Mouse (Mus musculus): ENCODE data around the gene Col23a1. TPM values are rescaled to one million over a fixed set of nuclear protein-coding genes. Genes with fewer than 3 reads are reported as not detected.

Gene Col23a1
- polyA plus RNA-seq, 1 experiment from 2014 or later = 10.7 TPM

DNA sequence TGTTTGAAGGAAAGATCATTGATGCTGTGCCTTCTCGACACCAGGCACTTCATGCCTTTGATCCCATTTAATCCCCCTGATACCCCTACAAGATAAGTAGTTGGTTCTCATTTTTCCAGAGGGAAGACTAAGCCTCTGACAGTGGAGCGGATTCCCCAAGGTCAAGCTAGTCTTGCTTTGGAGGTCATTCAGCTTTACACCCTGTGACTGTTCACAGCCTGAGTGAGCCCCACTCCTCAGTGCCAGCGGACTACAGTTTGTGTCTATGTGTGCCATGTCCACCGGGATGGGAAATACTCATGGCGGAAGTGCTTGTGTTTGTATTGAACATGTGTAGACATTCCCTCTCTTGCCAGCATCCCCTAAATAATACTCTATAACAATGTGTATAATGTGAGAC lies 74.6 kb downstream of the Col23a1 start:
- 94% methylated on average over 5 of the region's 5 CpGs for WGBS
- ATAC-seq (ENCODE audit: low FRiP score) (no peak), DNase-seq (ENCODE audit: low spot score) (no peak)
- Histone ChIP-seq H3K4me3 (replicated peaks; ENCODE audit: low read length) (no peak overlapping the region), H3K27me3 (ENCODE audit: control insufficient read depth, insufficient read depth, low read length) (no peaks in the 10 kb centered on the region), H3K4me1 (replicated peaks; ENCODE audit: control insufficient read depth, insufficient read depth, low read length) (no peaks in the 10 kb centered on the region), H3K9me3 (ENCODE audit: control insufficient read depth, low read length) (no peaks in the 10 kb centered on the region), H3K36me3 (replicated peaks; ENCODE audit: control insufficient read depth, insufficient read depth) (no peaks in the 10 kb centered on the region), H3K9ac (no peak overlapping the region), H3K4me2 (replicated peaks) (no peak overlapping the region), H3K27ac (no peak overlapping the region)

DNA sequence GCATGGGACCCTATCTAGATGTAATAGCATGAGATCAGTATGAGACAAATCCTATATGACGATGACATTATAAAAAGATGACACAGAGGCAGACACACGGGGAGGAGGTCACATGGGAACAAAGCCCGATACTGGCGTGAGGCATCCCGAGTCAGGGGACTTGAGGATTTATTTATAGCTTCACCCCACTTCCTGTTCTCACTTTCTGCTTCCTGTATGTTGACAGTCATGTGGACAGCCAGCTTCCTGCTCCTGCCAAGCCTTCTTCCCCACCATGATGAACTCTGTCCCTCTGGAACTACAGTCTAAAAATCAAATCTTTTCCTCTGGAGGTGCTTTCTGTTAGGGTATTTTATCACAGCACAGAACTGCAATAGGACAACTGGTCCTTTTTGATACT lies 77.6 kb downstream of the Col23a1 start:
- DNase-seq (ENCODE audit: low spot score) = no peak
- Histone ChIP-seq H3K36me3 (replicated peaks; ENCODE audit: control insufficient read depth, insufficient read depth) (no peaks in the 10 kb centered on the region), H3K9ac (no peak overlapping the region), H3K4me3 (replicated peaks; ENCODE audit: low read length) (no peak overlapping the region), H3K27me3 (ENCODE audit: control insufficient read depth, insufficient read depth, low read length) (no peaks in the 10 kb centered on the region), H3K4me1 (replicated peaks; ENCODE audit: control insufficient read depth, insufficient read depth, low read length) (no peaks in the 10 kb centered on the region), H3K9me3 (ENCODE audit: control insufficient read depth, low read length) (no peaks in the 10 kb centered on the region), H3K27ac (no peak overlapping the region), H3K4me2 (replicated peaks) (no peak overlapping the region)
- no peak for ATAC-seq (ENCODE audit: low FRiP score)
- 91% methylated on average over 5 of the region's 5 CpGs for WGBS

- H3K4me2 ChIP-seq (replicated peaks) = no peak overlapping the region
- no peaks in the 10 kb centered on the region for H3K27me3 ChIP-seq (ENCODE audit: control insufficient read depth, insufficient read depth, low read length)
- no peaks in the 10 kb centered on the region for H3K36me3 ChIP-seq (replicated peaks; ENCODE audit: control insufficient read depth, insufficient read depth)
- DNase-seq (ENCODE audit: low spot score) (no peak), ATAC-seq (ENCODE audit: low FRiP score) (no peak)
- 83% methylated on average over 4 of the region's 4 CpGs for WGBS
- no peak overlapping the region for H3K27ac ChIP-seq
- H3K4me1 ChIP-seq (replicated peaks; ENCODE audit: control insufficient read depth, insufficient read depth, low read length) = no peaks in the 10 kb centered on the region
- H3K9ac ChIP-seq = no peak overlapping the region
- H3K9me3 ChIP-seq (ENCODE audit: control insufficient read depth, low read length) = no peaks in the 10 kb centered on the region
- no peak overlapping the region for H3K4me3 ChIP-seq (replicated peaks; ENCODE audit: low read length)
Observed at GRCm38 (mm10) chr11:51370273-51370672, 80.6 kb downstream of the Col23a1 start.

DNA sequence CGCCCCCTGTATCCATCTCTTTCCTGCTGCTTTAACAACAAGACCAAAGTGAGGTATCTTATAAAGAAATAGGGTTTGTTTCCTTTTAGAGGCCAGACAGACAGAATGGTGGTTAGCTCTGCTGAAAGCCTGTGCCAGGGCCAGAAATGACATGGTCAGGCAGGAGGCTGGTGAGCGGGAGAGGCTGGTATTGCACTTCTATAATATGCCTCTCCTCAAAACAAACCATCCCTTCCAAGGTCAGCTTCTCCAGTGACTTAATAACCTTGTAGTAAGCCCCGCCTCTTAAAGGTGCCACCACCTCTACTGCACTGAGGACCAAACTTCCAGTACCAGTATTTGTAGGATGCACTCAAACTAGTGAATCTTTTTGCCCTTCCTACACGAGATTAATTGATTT lies 81.6 kb downstream of the Col23a1 start:
- DNase-seq (ENCODE audit: low spot score) (no peak), ATAC-seq (ENCODE audit: low FRiP score) (no peak)
- Histone ChIP-seq H3K27me3 (ENCODE audit: control insufficient read depth, insufficient read depth, low read length) (no peaks in the 10 kb centered on the region), H3K9ac (no peak overlapping the region), H3K4me2 (replicated peaks) (no peak overlapping the region), H3K4me3 (replicated peaks; ENCODE audit: low read length) (no peak overlapping the region), H3K27ac (no peak overlapping the region), H3K4me1 (replicated peaks; ENCODE audit: control insufficient read depth, insufficient read depth, low read length) (no peaks in the 10 kb centered on the region), H3K36me3 (replicated peaks; ENCODE audit: control insufficient read depth, insufficient read depth) (no peaks in the 10 kb centered on the region), H3K9me3 (ENCODE audit: control insufficient read depth, low read length) (no peaks in the 10 kb centered on the region)
- 73% methylated on average over 4 of the region's 4 CpGs for WGBS

- H3K27ac ChIP-seq = no peak overlapping the region
- WGBS = 86% methylated on average over 1 of the region's 1 CpGs
- DNase-seq (ENCODE audit: low spot score) (no peak), ATAC-seq (ENCODE audit: low FRiP score) (no peak)
- no peak overlapping the region for H3K9ac ChIP-seq
- no peaks in the 10 kb centered on the region for H3K27me3 ChIP-seq (ENCODE audit: control insufficient read depth, insufficient read depth, low read length)
- no peak overlapping the region for H3K4me2 ChIP-seq (replicated peaks)
- no peak overlapping the region for H3K4me3 ChIP-seq (replicated peaks; ENCODE audit: low read length)
- no peaks in the 10 kb centered on the region for H3K4me1 ChIP-seq (replicated peaks; ENCODE audit: control insufficient read depth, insufficient read depth, low read length)
- H3K9me3 ChIP-seq (ENCODE audit: control insufficient read depth, low read length) = no peaks in the 10 kb centered on the region
- H3K36me3 ChIP-seq (replicated peaks; ENCODE audit: control insufficient read depth, insufficient read depth) = no peaks in the 10 kb centered on the region
Observed at GRCm38 (mm10) chr11:51371926-51372325, 82.2 kb downstream of the Col23a1 start.

DNA sequence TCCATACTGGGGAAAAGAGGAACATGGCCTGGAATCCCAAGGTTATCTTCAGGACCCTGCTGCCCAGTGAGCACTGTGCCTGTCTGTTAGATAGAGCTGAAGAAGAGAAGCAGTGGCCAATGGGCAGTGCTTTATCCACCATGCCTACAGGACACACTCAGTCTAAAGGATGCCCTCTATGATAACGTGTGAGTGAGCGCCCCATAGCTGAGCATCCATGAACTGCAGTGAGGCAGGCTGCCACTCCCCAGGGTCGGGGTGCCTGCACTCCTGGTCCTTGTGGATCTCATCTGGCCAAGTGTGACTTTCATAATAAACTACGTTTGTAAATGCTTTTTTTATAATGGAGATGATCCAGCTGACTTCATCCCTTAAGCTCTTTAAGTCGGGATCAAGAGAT lies 87.5 kb downstream of the Col23a1 start:
- no peak overlapping the region for H3K27ac ChIP-seq
- no peaks in the 10 kb centered on the region for H3K36me3 ChIP-seq (replicated peaks; ENCODE audit: control insufficient read depth, insufficient read depth)
- no peaks in the 10 kb centered on the region for H3K27me3 ChIP-seq (ENCODE audit: control insufficient read depth, insufficient read depth, low read length)

DNA sequence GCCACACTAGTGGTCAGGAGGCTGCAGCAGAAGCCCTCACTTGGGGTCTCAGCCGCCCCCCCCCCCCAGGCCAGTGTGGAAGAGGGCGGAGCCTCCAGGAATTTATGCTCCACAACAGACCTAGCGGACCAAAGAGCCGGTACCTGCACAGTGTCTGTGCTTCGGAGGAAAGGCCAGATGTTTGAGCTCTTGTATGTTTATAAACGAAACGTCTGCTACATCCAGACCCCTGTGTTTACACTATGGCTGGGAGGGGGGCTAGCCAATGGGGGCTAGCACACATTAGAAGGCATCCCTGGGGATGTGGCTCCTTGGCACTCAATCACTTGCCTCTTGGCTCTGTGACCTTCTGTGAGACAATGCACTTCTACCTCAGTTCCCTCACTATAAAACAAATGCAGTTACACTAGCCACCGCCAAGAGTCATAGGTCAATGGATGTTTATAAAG lies 99.2 kb downstream of the Col23a1 start:
- ATAC-seq (ENCODE audit: low FRiP score) = no peak
- no peaks in the 10 kb centered on the region for H3K36me3 ChIP-seq (replicated peaks; ENCODE audit: control insufficient read depth, insufficient read depth)
- H3K9ac ChIP-seq = no peak overlapping the region
- no peak overlapping the region for H3K4me3 ChIP-seq (replicated peaks; ENCODE audit: low read length)
- no peaks in the 10 kb centered on the region for H3K27me3 ChIP-seq (ENCODE audit: control insufficient read depth, insufficient read depth, low read length)
- H3K4me1 ChIP-seq (replicated peaks; ENCODE audit: control insufficient read depth, insufficient read depth, low read length) = peaks cover 2% of the 10 kb centered on the region; the same call in 1 of the 2 replicates
- WGBS = 47% methylated on average over 8 of the region's 8 CpGs
- DNase-seq (ENCODE audit: low spot score) = no peak
- H3K27ac ChIP-seq = no peak overlapping the region
- H3K4me2 ChIP-seq (replicated peaks) = no peak overlapping the region
- no peaks in the 10 kb centered on the region for H3K9me3 ChIP-seq (ENCODE audit: control insufficient read depth, low read length)

More for the DNA sequence above, 87.5 kb downstream of the Col23a1 start:
- 64% methylated on average over 5 of the region's 5 CpGs for WGBS
- no peaks in the 10 kb centered on the region for H3K4me1 ChIP-seq (replicated peaks; ENCODE audit: control insufficient read depth, insufficient read depth, low read length)
- ATAC-seq (ENCODE audit: low FRiP score) (no peak), DNase-seq (ENCODE audit: low spot score) (no peak)
- no peak overlapping the region for H3K9ac ChIP-seq
- no peak overlapping the region for H3K4me2 ChIP-seq (replicated peaks)
- H3K9me3 ChIP-seq (ENCODE audit: control insufficient read depth, low read length) = no peaks in the 10 kb centered on the region
- H3K4me3 ChIP-seq (replicated peaks; ENCODE audit: low read length) = no peak overlapping the region

DNA sequence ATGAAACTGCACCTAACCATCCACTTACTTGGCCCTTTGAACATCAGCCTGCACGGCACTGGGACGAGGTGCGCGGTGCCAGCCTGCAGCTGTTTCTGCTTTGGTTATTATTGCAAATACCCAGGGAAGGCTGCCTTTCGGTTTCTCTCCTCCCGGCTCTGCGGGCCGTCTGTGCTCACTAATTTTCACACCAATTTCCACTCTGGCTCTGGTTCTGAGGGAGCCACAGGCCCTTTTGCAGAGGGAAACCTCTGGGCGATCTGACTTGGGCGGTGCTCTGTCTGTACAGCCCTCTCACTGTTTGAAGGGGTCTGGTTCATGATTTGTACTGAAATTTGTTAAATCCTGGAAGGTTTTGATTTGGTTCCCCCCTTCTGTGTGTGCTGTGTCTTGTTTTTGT lies 100.0 kb downstream of the Col23a1 start:
- DNase-seq (ENCODE audit: low spot score) (no peak), ATAC-seq (ENCODE audit: low FRiP score) (no peak)
- 48% methylated on average over 10 of the region's 10 CpGs for WGBS
- no peaks in the 10 kb centered on the region for H3K36me3 ChIP-seq (replicated peaks; ENCODE audit: control insufficient read depth, insufficient read depth)
- H3K27me3 ChIP-seq (ENCODE audit: control insufficient read depth, insufficient read depth, low read length) = no peaks in the 10 kb centered on the region
- H3K4me2 ChIP-seq (replicated peaks) = no peak overlapping the region
- peaks cover 2% of the 10 kb centered on the region; the same call in 1 of the 2 replicates for H3K4me1 ChIP-seq (replicated peaks; ENCODE audit: control insufficient read depth, insufficient read depth, low read length)
- no peak overlapping the region for H3K27ac ChIP-seq
- H3K9me3 ChIP-seq (ENCODE audit: control insufficient read depth, low read length) = no peaks in the 10 kb centered on the region
- H3K9ac ChIP-seq = no peak overlapping the region
- no peak overlapping the region for H3K4me3 ChIP-seq (replicated peaks; ENCODE audit: low read length)

- no peaks in the 10 kb centered on the region for H3K36me3 ChIP-seq (replicated peaks; ENCODE audit: control insufficient read depth, insufficient read depth)
- no peak overlapping the region for H3K4me2 ChIP-seq (replicated peaks)
- H3K9ac ChIP-seq = no peak overlapping the region
- DNase-seq (ENCODE audit: low spot score) (no peak), ATAC-seq (ENCODE audit: low FRiP score) (no peak)
- H3K27ac ChIP-seq = no peak overlapping the region
- H3K9me3 ChIP-seq (ENCODE audit: control insufficient read depth, low read length) = no peaks in the 10 kb centered on the region
- H3K4me3 ChIP-seq (replicated peaks; ENCODE audit: low read length) = no peak overlapping the region
- no peaks in the 10 kb centered on the region for H3K27me3 ChIP-seq (ENCODE audit: control insufficient read depth, insufficient read depth, low read length)
- WGBS = 69% methylated on average over 3 of the region's 3 CpGs
- H3K4me1 ChIP-seq (replicated peaks; ENCODE audit: control insufficient read depth, insufficient read depth, low read length) = peaks cover 2% of the 10 kb centered on the region; the same call in 1 of the 2 replicates
Observed at GRCm38 (mm10) chr11:51390521-51390920, 100.8 kb downstream of the Col23a1 start.

DNA sequence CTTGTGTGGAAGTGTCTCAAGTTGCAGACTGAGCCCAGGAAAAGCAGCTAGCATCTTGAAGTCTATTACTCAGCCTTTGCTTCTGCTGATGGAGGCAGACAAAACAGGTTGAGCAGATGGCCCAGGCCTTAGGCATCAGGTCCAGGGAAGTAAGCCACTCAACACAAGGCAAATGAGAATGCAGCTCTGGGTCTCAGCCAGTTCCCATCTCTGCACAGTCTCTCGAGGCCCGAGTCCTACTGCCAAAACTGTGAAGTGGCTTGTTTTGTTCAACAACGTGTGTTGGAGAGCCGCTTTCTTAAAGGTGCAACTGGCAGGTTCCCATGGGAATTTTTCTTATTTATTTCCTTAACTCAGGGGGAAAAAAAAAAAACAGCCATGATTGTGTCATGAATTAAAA lies 101.8 kb downstream of the Col23a1 start:
- no peaks in the 10 kb centered on the region for H3K9me3 ChIP-seq (ENCODE audit: control insufficient read depth, low read length)
- DNase-seq (ENCODE audit: low spot score) (peak; percentile 35), ATAC-seq (ENCODE audit: low FRiP score) (no peak)
- H3K4me2 ChIP-seq (replicated peaks) = no peak overlapping the region
- H3K9ac ChIP-seq = no peak overlapping the region
- H3K4me1 ChIP-seq (replicated peaks; ENCODE audit: control insufficient read depth, insufficient read depth, low read length) = peaks cover 2% of the 10 kb centered on the region; the same call in 1 of the 2 replicates
- WGBS = 59% methylated on average over 4 of the region's 4 CpGs
- no peak overlapping the region for H3K27ac ChIP-seq
- H3K27me3 ChIP-seq (ENCODE audit: control insufficient read depth, insufficient read depth, low read length) = no peaks in the 10 kb centered on the region
- no peak overlapping the region for H3K4me3 ChIP-seq (replicated peaks; ENCODE audit: low read length)
- no peaks in the 10 kb centered on the region for H3K36me3 ChIP-seq (replicated peaks; ENCODE audit: control insufficient read depth, insufficient read depth)

All from hindbrain, embryonic 14.5 days (tissue).